ENCODE assay signal across 9 mouse cellular contexts in the genomic region with DNA sequence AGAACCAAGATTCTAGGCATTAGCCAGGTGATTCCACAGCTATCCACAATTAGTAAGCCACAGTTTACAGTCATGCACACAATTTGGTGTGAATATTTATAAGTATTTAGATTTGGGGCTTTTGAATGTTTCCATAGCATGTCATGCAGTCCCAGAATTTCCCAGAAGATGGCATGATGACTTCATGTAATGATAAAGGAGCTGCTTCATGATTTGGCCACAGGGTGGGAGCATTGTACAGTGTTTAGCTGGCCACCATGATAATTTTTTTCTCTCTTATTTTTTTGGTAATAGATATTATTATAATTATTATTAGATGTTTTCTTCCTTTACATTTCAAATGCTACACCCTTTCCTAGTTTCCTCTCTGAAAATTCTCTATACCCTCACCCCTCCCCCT.
DNase-seq lines count a peak whose midpoint lies in the region; ATAC-seq and TF ChIP-seq lines count a peak whose summit lies in the region.
"Had no signal": no experiment of that assay in that cellular context is flagged by ENCODE, and none has a peak within 500 bp of the region (broad histone marks: within the 10 kb centered on the region; RNA-seq: fewer than 3 reads in every experiment).

No protein-coding gene starts in this region.

- no peak overlapping the region for H3K27ac ChIP-seq in liver, adult 2 months (replicated peaks; ENCODE audit: insufficient read depth, low read depth, low read length)
- no peak overlapping the region for H3K27ac ChIP-seq in liver, embryonic 11.5 days (ENCODE audit: low read depth, low read length)
- no peak overlapping the region for H3K27ac ChIP-seq in embryonic facial prominence, embryonic 14.5 days (replicated peaks; ENCODE audit: low read depth, low read length)
- H3K27ac ChIP-seq: midbrain, embryonic 12.5 days had no signal

- H3K27me3 ChIP-seq in liver, adult 2 months (ENCODE audit: control insufficient read depth, insufficient read depth, low read length): no peaks in the 10 kb centered on the region
- no peaks in the 10 kb centered on the region for H3K27me3 ChIP-seq in liver, embryonic 11.5 days (replicated peaks; ENCODE audit: control insufficient read depth, insufficient read depth, low read length)
- H3K27me3 ChIP-seq in embryonic facial prominence, embryonic 14.5 days (replicated peaks; ENCODE audit: control insufficient read depth, insufficient read depth, low read length): no peaks in the 10 kb centered on the region
- H3K27me3 ChIP-seq: midbrain, embryonic 12.5 days had no signal

- no peaks in the 10 kb centered on the region for H3K9me3 ChIP-seq in liver, embryonic 11.5 days (ENCODE audit: control insufficient read depth, low read length)
- no peaks in the 10 kb centered on the region for H3K9me3 ChIP-seq in embryonic facial prominence, embryonic 14.5 days (ENCODE audit: control insufficient read depth, low read length)
- H3K9me3 ChIP-seq: midbrain, embryonic 12.5 days had no signal

- H3K4me3 ChIP-seq in liver, adult 2 months (ENCODE audit: insufficient read depth, low read depth, low read length): no peak overlapping the region
- H3K4me3 ChIP-seq in liver, embryonic 11.5 days (ENCODE audit: low read depth, low read length): no peak overlapping the region
- H3K4me3 ChIP-seq in embryonic facial prominence, embryonic 14.5 days (ENCODE audit: low read depth, low read length): no peak overlapping the region
- H3K4me3 ChIP-seq: midbrain, embryonic 12.5 days had no signal

- no peak for TF ChIP-seq POLR2A in liver, adult 2 months (IDR thresholded peaks at IDR 0.05; ENCODE audit: extremely low read depth, insufficient read depth, low read length)

- H3K9ac ChIP-seq in liver, adult 2 months (ENCODE audit: low read depth, low read length): no peak overlapping the region
- H3K9ac ChIP-seq in liver, embryonic 11.5 days (ENCODE audit: low read depth, low read length): no peak overlapping the region
- H3K9ac ChIP-seq in embryonic facial prominence, embryonic 14.5 days (ENCODE audit: low read depth, low read length): no peak overlapping the region
- H3K9ac ChIP-seq: midbrain, embryonic 12.5 days had no signal

- H3K79me2 ChIP-seq in liver, adult 2 months (ENCODE audit: control insufficient read depth, insufficient read depth, low read length): no peaks in the 10 kb centered on the region

- intact Hi-C loops in heart, postnatal 36 days (cut with DNase I): loop anchor here (1.0 to 5.0 kb wide), 6 partner anchors 112 to 1248 kb away; no protein-coding TSS in a partner anchor

- no peaks in the 10 kb centered on the region for H3K4me1 ChIP-seq in liver, adult 2 months (ENCODE audit: control insufficient read depth, insufficient read depth, low read length)
- H3K4me1 ChIP-seq in liver, embryonic 11.5 days (replicated peaks; ENCODE audit: control insufficient read depth, insufficient read depth, low read length): no peaks in the 10 kb centered on the region
- no peaks in the 10 kb centered on the region for H3K4me1 ChIP-seq in embryonic facial prominence, embryonic 14.5 days (ENCODE audit: control insufficient read depth, insufficient read depth, low read length)
- H3K4me1 ChIP-seq: midbrain, embryonic 12.5 days had no signal

- TF ChIP-seq CTCF in liver, adult 2 months (IDR thresholded peaks at IDR 0.05; ENCODE audit: low read depth, low read length): peak; percentile 61

- no peak overlapping the region for H3K4me2 ChIP-seq in liver, embryonic 11.5 days
- H3K4me2 ChIP-seq in embryonic facial prominence, embryonic 14.5 days (ENCODE audit: low read depth, low read length): no peak overlapping the region
- H3K4me2 ChIP-seq: midbrain, embryonic 12.5 days had no signal

- H3K36me3 ChIP-seq in liver, adult 2 months (ENCODE audit: control insufficient read depth, insufficient read depth, low read length): no peaks in the 10 kb centered on the region
- H3K36me3 ChIP-seq in liver, embryonic 11.5 days (ENCODE audit: control insufficient read depth, insufficient read depth, low read length): no peaks in the 10 kb centered on the region
- no peaks in the 10 kb centered on the region for H3K36me3 ChIP-seq in embryonic facial prominence, embryonic 14.5 days (ENCODE audit: control insufficient read depth, insufficient read depth, low read length)
- H3K36me3 ChIP-seq: midbrain, embryonic 12.5 days had no signal

- DNase-seq in liver, adult 2 months (ENCODE audit: extremely low read depth, low read depth, low spot score): peak; percentile 52
- no peak for DNase-seq in liver, embryonic 11.5 days (ENCODE audit: low spot score)
- peak; percentile 11 for DNase-seq in adrenal gland, adult 8-10 months
- peak; percentile 82 for DNase-seq in embryonic facial prominence, embryonic 14.5 days (ENCODE audit: low spot score)
- peak; percentile 53 to 55 for DNase-seq in heart, postnatal 36 days
- peak; percentile 19 to 44 for DNase-seq in layer of hippocampus, postnatal 36 days
- DNase-seq in mesoderm, embryonic 11.5 days (ENCODE audit: low read depth, low spot score): peak; percentile 76
- DNase-seq in T-cell, adult 2 months (ENCODE audit: low spot score): no peak

- no peak for ATAC-seq in liver, embryonic 11.5 days (replicated peaks; ENCODE audit: low FRiP score)
- ATAC-seq in embryonic facial prominence, embryonic 14.5 days (ENCODE audit: low read depth): no peak

Comparison
In these comparisons a context has a peak if more than half of its experiments do, and no peak if none do; other contexts are left out.
1. DNase-seq: peak in liver, adult 2 months (single experiment), adrenal gland, adult 8-10 months (single experiment), embryonic facial prominence, embryonic 14.5 days (single experiment), heart, postnatal 36 days (2 of 2), layer of hippocampus, postnatal 36 days (2 of 2) and mesoderm, embryonic 11.5 days (single experiment); none in liver, embryonic 11.5 days (single experiment) and T-cell, adult 2 months (single experiment).